Mouse (Mus musculus): ENCODE data around the gene Prune2. TPM values are rescaled to one million over a fixed set of nuclear protein-coding genes. Genes with fewer than 3 reads are reported as not detected.
"Not testable (repeated sequence)": the region's sequence is repeated elsewhere in the genome, so short reads cannot be mapped to it uniquely, and the experiment has no call there.

The Prune2 gene
- total RNA-seq, 1 experiment = 42.0 TPM

DNA sequence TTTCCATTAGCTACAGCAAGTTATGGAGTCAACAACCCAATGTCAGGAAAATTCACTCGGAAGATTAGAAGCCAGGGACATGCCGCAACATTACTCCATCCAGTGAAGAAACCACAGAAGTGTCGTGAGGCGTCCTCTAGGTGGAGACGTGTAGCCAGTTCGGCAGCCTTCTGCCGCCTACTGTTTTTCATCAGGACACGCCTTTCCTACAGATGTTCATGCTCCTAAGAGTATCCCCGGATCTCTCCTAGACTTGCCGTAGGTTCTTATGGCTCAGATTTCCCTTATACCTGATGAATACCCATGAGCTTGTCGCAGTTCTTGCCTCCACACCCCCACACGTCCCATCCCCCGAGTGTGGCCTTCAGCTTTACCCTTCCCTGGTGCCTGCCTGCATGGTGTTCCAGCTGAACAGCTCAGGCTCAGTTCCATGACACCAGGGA lies 207.6 kb downstream of the Prune2 start:
- TF ChIP-seq ZC3H11A (IDR thresholded peaks at IDR 0.05; ENCODE audit: borderline replicate concordance, low read depth, low read length) (no peak), HCFC1 (IDR thresholded peaks at IDR 0.05; ENCODE audit: borderline replicate concordance, insufficient read depth, low read length) (no peak), ZNF384 (IDR thresholded peaks at IDR 0.05; ENCODE audit: low read depth, low read length) (no peak), MAFK (IDR thresholded peaks at IDR 0.05; ENCODE audit: insufficient read depth, low read depth, low read length) (no peak), CHD2 (IDR thresholded peaks at IDR 0.05; ENCODE audit: low read depth, low read length) (no peak)
- H3K27ac ChIP-seq (ENCODE audit: insufficient read depth, low read depth, low read length, poor library complexity, severe bottlenecking) = peak overlapping the region; percentile 68
- H3K4me1 ChIP-seq (ENCODE audit: control insufficient read depth in 2 of 2, insufficient read depth in 2 of 2, low read length in 2 of 2, poor library complexity in 1 of 2) = peaks cover 0 to 6% of the 10 kb centered on the region in 2 experiments; a peak in 1 of 4 replicates
- in situ Hi-C loops (cut with MboI; ENCODE audit: low sequenced_read_pairs in 2 of 2, unreplicated experiment in 2 of 2) = no loop called here
- H3K4me3 ChIP-seq (ENCODE audit: insufficient read depth in 1 of 2, low read depth in 1 of 2, low read length in 2 of 2, poor library complexity in 1 of 2, severe bottlenecking in 1 of 2) = no peak overlapping the region; a peak in 1 of 4 replicates
- H3K9me3 ChIP-seq (ENCODE audit: control insufficient read depth, insufficient read depth, low read depth, low read length) = no peaks in the 10 kb centered on the region
- DNase-seq (ENCODE audit: low read depth, low spot score) = no peak
- no peak overlapping the region for H3K9ac ChIP-seq (ENCODE audit: insufficient read depth, low read depth, low read length, poor library complexity, severe bottlenecking)
- H3K36me3 ChIP-seq (ENCODE audit: control insufficient read depth, insufficient read depth, low read length, poor library complexity, severe bottlenecking) = no peaks in the 10 kb centered on the region

DNA sequence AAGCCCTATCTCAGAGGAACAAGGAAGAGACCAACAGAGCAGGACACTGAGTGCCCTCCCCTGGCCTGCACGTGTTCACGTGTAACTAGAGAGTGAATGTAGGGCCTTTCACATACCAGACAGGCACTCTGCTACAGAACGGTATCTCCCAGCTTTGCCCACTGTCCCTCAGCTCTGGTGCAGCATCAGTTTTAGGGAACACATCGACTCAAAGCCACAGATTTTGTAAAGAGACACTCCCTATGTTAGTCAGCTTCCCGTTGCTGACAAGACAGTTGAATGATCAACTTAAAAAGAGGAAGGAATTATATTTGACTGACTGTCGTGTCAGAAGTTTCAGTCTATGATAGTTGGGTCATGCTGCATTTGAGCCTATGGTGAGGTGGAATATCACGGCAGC lies 210.4 kb downstream of the Prune2 start:
- Histone ChIP-seq H3K9me3 (ENCODE audit: control insufficient read depth, insufficient read depth, low read depth, low read length) (no peaks in the 10 kb centered on the region), H3K36me3 (ENCODE audit: control insufficient read depth, insufficient read depth, low read length, poor library complexity, severe bottlenecking) (peaks cover 4% of the 10 kb centered on the region; the same call in 1 of the 2 replicates), H3K4me3 (ENCODE audit: insufficient read depth in 1 of 2, low read depth in 1 of 2, low read length in 2 of 2, poor library complexity in 1 of 2, severe bottlenecking in 1 of 2) (no peak overlapping the region), H3K27ac (ENCODE audit: insufficient read depth, low read depth, low read length, poor library complexity, severe bottlenecking) (no peak overlapping the region), H3K4me1 (ENCODE audit: control insufficient read depth in 2 of 2, insufficient read depth in 2 of 2, low read length in 2 of 2, poor library complexity in 1 of 2) (peaks cover 0 to 6% of the 10 kb centered on the region in 2 experiments; a peak in 1 of 4 replicates), H3K9ac (ENCODE audit: insufficient read depth, low read depth, low read length, poor library complexity, severe bottlenecking) (no peak overlapping the region)
- TF ChIP-seq CHD2 (IDR thresholded peaks at IDR 0.05; ENCODE audit: low read depth, low read length) (no peak), ZC3H11A (IDR thresholded peaks at IDR 0.05; ENCODE audit: borderline replicate concordance, low read depth, low read length) (no peak), MAFK (IDR thresholded peaks at IDR 0.05; ENCODE audit: insufficient read depth, low read depth, low read length) (no peak), ZNF384 (IDR thresholded peaks at IDR 0.05; ENCODE audit: low read depth, low read length) (no peak), HCFC1 (IDR thresholded peaks at IDR 0.05; ENCODE audit: borderline replicate concordance, insufficient read depth, low read length) (no peak)
- in situ Hi-C loops (cut with MboI; ENCODE audit: low sequenced_read_pairs in 2 of 2, unreplicated experiment in 2 of 2) = no loop called here
- no peak for DNase-seq (ENCODE audit: low read depth, low spot score)

- Histone ChIP-seq H3K9ac (ENCODE audit: insufficient read depth, low read depth, low read length, poor library complexity, severe bottlenecking) (no peak overlapping the region), H3K4me1 (ENCODE audit: control insufficient read depth in 2 of 2, insufficient read depth in 2 of 2, low read length in 2 of 2, poor library complexity in 1 of 2) (peaks cover 2 to 7% of the 10 kb centered on the region in 2 experiments; a peak in 2 of 4 replicates), H3K4me3 (ENCODE audit: insufficient read depth in 1 of 2, low read depth in 1 of 2, low read length in 2 of 2, poor library complexity in 1 of 2, severe bottlenecking in 1 of 2) (no peak overlapping the region), H3K27ac (ENCODE audit: insufficient read depth, low read depth, low read length, poor library complexity, severe bottlenecking) (no peak overlapping the region), H3K9me3 (ENCODE audit: control insufficient read depth, insufficient read depth, low read depth, low read length) (no peaks in the 10 kb centered on the region), H3K36me3 (ENCODE audit: control insufficient read depth, insufficient read depth, low read length, poor library complexity, severe bottlenecking) (peaks cover 4% of the 10 kb centered on the region; the same call in 1 of the 2 replicates)
- in situ Hi-C loops (cut with MboI; ENCODE audit: low sequenced_read_pairs in 2 of 2, unreplicated experiment in 2 of 2) = no loop called here
- DNase-seq (ENCODE audit: low read depth, low spot score) = no peak
- no peak for TF ChIP-seq MAFK (IDR thresholded peaks at IDR 0.05; ENCODE audit: insufficient read depth, low read depth, low read length)
- no peak for TF ChIP-seq CHD2 (IDR thresholded peaks at IDR 0.05; ENCODE audit: low read depth, low read length)
- TF ChIP-seq ZNF384 (IDR thresholded peaks at IDR 0.05; ENCODE audit: low read depth, low read length) = no peak
- TF ChIP-seq HCFC1 (IDR thresholded peaks at IDR 0.05; ENCODE audit: borderline replicate concordance, insufficient read depth, low read length) = no peak
- no peak for TF ChIP-seq ZC3H11A (IDR thresholded peaks at IDR 0.05; ENCODE audit: borderline replicate concordance, low read depth, low read length)
These were observed 212.3 kb downstream of the Prune2 start for GRCm38 (mm10) chr19:17168186-17168585.

DNA sequence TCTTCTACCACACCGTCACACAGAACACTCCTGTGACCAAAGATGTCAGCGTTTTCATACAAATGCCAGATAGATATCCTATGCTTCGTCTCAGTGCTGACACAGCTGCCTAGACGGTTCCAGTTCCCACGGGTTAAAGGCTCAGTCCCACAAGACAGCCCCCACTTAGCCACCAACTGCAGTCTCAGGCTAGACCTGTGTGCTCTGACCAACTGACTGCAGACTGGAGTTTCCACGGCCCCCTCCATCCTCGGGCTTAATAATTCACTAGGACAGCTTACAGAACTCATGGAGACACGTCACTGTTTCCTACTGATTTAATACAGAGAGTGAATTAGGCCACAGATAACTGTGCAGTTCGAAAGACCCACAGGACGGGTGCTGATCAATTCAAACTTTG lies 213.8 kb downstream of the Prune2 start:
- in situ Hi-C loops (cut with MboI; ENCODE audit: low sequenced_read_pairs in 2 of 2, unreplicated experiment in 2 of 2) = no loop called here
- no peak for TF ChIP-seq ZNF384 (IDR thresholded peaks at IDR 0.05; ENCODE audit: low read depth, low read length)
- no peak for TF ChIP-seq HCFC1 (IDR thresholded peaks at IDR 0.05; ENCODE audit: borderline replicate concordance, insufficient read depth, low read length)
- TF ChIP-seq CHD2 (IDR thresholded peaks at IDR 0.05; ENCODE audit: low read depth, low read length) = no peak
- TF ChIP-seq MAFK (IDR thresholded peaks at IDR 0.05; ENCODE audit: insufficient read depth, low read depth, low read length) = no peak
- TF ChIP-seq ZC3H11A (IDR thresholded peaks at IDR 0.05; ENCODE audit: borderline replicate concordance, low read depth, low read length) = no peak
- Histone ChIP-seq H3K4me1 (ENCODE audit: control insufficient read depth in 2 of 2, insufficient read depth in 2 of 2, low read length in 2 of 2, poor library complexity in 1 of 2) (peaks cover 4 to 5% of the 10 kb centered on the region in 2 experiments; a peak in 2 of 4 replicates), H3K36me3 (ENCODE audit: control insufficient read depth, insufficient read depth, low read length, poor library complexity, severe bottlenecking) (peaks cover 4% of the 10 kb centered on the region; the same call in 1 of the 2 replicates), H3K9me3 (ENCODE audit: control insufficient read depth, insufficient read depth, low read depth, low read length) (no peaks in the 10 kb centered on the region), H3K9ac (ENCODE audit: insufficient read depth, low read depth, low read length, poor library complexity, severe bottlenecking) (no peak overlapping the region), H3K4me3 (ENCODE audit: insufficient read depth in 1 of 2, low read depth in 1 of 2, low read length in 2 of 2, poor library complexity in 1 of 2, severe bottlenecking in 1 of 2) (no peak overlapping the region), H3K27ac (ENCODE audit: insufficient read depth, low read depth, low read length, poor library complexity, severe bottlenecking) (no peak overlapping the region)
- DNase-seq (ENCODE audit: low read depth, low spot score) = no peak

DNA sequence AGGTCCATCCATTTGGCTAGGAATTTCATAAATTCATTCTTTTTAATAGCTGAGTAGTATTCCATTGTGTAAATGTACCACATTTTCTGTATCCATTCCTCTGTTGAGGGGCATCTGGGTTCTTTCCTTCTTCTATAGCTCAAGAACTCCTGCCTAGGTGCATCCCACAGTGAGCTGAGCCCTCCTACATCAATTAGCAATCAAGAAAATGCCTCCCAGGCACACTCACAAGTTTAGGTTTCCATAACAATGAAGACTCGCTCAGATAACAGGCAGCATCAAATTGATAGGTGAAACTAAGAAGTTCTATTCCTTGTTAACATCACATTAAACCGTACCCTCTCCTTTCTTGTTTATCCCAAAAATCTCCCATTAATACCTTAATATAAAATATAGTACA lies 218.6 kb downstream of the Prune2 start:
- H3K9me3 ChIP-seq (ENCODE audit: control insufficient read depth, insufficient read depth, low read depth, low read length); H3K4me1 ChIP-seq (ENCODE audit: control insufficient read depth in 2 of 2, insufficient read depth in 2 of 2, low read length in 2 of 2, poor library complexity in 1 of 2); H3K4me3 ChIP-seq (ENCODE audit: insufficient read depth in 1 of 2, low read depth in 1 of 2, low read length in 2 of 2, poor library complexity in 1 of 2, severe bottlenecking in 1 of 2); H3K9ac ChIP-seq (ENCODE audit: insufficient read depth, low read depth, low read length, poor library complexity, severe bottlenecking); in situ Hi-C loops (cut with MboI; ENCODE audit: low sequenced_read_pairs in 2 of 2, unreplicated experiment in 2 of 2); H3K27ac ChIP-seq (ENCODE audit: insufficient read depth, low read depth, low read length, poor library complexity, severe bottlenecking); DNase-seq (ENCODE audit: low read depth, low spot score); H3K36me3 ChIP-seq (ENCODE audit: control insufficient read depth, insufficient read depth, low read length, poor library complexity, severe bottlenecking): not testable (repeated sequence)

All from ES-E14 (cell line).